Mouse (Mus musculus) megakaryocyte-erythroid progenitor cell, adult 5-6 weeks (primary cell): ENCODE data around the gene Olfr315. TPM values are rescaled to one million over a fixed set of nuclear protein-coding genes. Genes with fewer than 3 reads are reported as not detected.
"Not testable (repeated sequence)": the region's sequence is repeated elsewhere in the genome, so short reads cannot be mapped to it uniquely, and the experiment has no call there.

Experiments used
- ATAC-seq: replicated peaks from 2 replicates; pipeline ENCODE4 v1.8.0; 2016; ENCODE audit warnings: mild to moderate bottlenecking, inconsistent platforms; ENCODE audit not compliant: severe bottlenecking, poor library complexity, low FRiP score, low TSS enrichment
- total RNA-seq, 2 experiments: library from RNA; stranded (forward) in 1 of 2; stranded (reverse) in 1 of 2; fragments of 200-1000, 215-1000 nt in 1 of 2; fragments of >200 nt in 1 of 2; fragmentation: Nextera tagmentation in 1 of 2; gene quantifications; 2 replicates each; pipeline ENCODE4 v1.2.3; 2014 to 2017

Olfr315 gene
- not detected in 2 replicates for total RNA-seq (2014; fragmentation: Nextera tagmentation)
- not detected in 2 replicates for total RNA-seq (2017)

- ATAC-seq = no peak
Observed at GRCm38 (mm10) chr11:58772888-58773287, at the start of gene Olfr315. Olfr315 (plus strand) TSS chr11:58773188.

DNA sequence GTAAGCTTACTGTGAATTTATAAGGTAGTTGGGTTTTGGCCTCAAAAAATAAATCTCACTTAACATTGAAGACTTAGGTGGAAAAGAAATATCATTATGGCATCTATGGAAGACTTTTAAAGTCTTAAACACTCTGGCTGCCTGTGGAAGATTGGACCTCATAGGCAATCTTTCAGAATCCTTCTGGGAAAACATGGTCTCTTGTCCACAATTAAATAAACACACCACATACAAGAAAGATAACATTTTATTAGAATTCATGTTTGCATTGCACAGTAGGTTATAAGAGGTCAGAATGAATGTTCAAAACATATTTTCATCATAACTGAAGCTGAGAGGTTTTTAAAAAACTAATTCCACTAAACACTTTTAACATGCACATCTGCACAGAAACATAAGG is 49.1 kb upstream of the Olfr315 start, which contains the start of gene Olfr318:
Gene Olfr318, minus strand, starts transcription at position 101 of the 400 bp plus-strand sequence.
- ATAC-seq = no peak

DNA sequence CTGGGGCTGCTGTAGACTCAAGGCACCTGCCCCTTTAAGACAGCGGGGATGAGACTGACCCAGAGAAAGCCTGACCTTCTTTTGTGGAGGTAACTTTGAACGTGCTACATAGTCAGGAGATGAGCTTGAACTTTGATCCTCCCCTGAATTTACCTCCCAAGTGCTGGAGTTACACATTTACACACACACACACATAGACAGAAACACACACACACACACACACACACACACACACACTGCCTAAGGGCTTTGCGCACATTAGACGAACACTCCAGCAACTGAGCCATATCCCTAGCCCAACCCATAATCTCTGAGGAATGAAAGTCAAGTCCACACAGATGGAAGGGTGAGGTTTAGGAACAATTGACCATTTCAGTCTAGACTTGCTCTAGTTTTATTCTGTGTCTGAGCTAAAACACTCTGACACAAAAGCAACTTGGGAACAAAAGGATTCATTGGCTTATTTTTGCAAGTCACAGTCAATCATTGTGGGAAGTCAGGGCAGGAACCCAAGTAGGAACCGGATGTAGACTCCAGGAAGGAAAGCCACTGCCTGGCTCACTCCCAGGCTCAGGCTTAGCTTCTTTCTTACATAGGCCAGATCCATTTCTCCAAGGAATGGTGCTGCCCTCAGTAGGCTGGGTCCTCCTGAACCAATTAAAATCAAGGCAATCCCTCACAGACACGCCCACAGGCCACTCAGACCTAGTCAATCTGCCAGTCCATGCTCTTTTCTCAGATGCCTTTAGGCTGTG is 44.9 kb upstream of the Olfr315 start:
- ATAC-seq = not testable (repeated sequence)

GRCm38 (mm10) chr11:58733372-58733771 is 39.6 kb upstream of the Olfr315 start:
- no peak for ATAC-seq

DNA sequence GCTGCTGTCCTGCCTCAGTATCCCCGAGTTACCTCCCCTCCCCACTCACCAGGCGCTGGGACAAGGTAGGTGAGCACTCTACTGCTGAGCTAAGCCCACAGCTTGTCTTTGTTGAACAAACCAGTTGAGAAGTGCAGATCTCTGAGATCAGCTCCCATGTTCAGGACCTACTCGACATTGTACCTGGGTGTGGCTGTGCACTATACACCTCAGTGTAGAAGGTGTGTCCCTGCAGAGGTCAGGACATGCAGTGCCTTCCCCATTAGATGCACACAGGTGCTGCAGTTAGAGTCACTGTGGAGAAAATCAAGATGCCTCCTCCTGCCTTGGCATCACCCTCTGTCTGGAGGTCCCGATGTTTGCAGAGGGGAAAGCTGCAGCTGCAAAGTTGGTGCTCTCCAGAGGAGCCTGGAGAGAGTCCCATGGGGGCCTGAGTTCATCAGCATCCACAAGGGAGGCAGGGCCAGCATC is 34.2 kb upstream of the Olfr315 start, which contains the start of gene Olfr317:
Gene Olfr317, minus strand, starts transcription at position 421 of the 471 bp plus-strand sequence.
- no peak for ATAC-seq

GRCm38 (mm10) chr11:58751096-58751495 is 21.9 kb upstream of the Olfr315 start:
- not testable (repeated sequence) for ATAC-seq

- ATAC-seq = no peak
Observed at GRCm38 (mm10) chr11:58752434-58752833, 20.6 kb upstream of the Olfr315 start, which contains the start of gene Olfr316. Olfr316 (plus strand) TSS chr11:58752734.

DNA sequence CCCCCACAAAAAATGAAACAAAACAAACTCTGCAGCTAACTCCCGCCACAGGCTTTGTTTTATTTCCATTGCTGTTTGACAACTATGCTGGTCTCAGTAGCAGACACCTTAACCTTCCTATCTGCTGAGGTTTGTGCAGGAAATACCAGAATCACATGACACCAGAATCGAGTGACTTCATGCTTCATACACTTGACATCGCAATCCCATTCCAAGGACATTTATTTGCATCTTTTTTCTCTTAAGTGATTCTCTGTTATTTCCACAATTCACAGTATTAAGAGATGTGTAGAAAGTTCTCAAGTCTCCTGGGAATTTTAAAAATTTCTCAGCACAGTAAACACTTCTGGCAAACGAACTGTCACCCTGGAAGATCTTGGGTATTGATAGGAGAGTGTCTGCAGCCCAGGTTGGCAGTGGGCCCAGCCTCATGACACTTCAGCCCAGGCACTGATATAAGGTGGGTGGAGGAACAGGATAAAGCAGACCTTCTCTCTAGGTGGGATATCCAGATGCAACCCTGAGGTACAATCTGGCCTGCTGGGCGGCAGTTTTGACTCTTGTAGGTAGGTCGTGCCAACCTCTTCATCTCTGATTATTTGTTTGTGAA is 9.6 kb downstream of the Olfr315 start, which contains the start of gene Olfr314:
Gene Olfr314, plus strand, starts transcription at position 473 of the 610 bp plus-strand sequence.
- ATAC-seq = no peak

- ATAC-seq = no peak
Observed at GRCm38 (mm10) chr11:58784182-58784581, 11.2 kb downstream of the Olfr315 start.

GRCm38 (mm10) chr11:58787651-58788050 is 14.7 kb downstream of the Olfr315 start:
- ATAC-seq = no peak

GRCm38 (mm10) chr11:58788346-58788745 is 15.4 kb downstream of the Olfr315 start:
- ATAC-seq = no peak

- no peak for ATAC-seq
Observed at GRCm38 (mm10) chr11:58789532-58789931, 16.5 kb downstream of the Olfr315 start.

DNA sequence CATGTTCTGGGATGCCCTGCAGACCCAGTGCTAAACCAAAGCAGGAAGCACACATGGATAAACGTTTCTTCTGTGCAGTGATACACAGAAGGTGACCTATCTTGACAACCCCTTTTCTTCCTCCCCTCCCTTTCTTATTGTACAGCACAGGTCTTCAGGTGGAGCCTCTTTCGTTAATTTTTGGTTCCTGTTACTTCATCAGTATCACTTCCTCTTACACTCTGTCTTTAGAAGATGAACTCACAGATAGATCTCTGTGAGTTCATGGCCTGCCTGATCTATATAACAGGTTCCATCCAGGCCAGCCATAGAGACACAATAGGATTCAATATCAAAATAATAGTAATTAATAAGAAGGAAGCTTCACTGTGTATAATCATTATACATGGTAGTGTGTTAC is 17.1 kb downstream of the Olfr315 start:
- ATAC-seq = no peak

GRCm38 (mm10) chr11:58790646-58791045 is 17.7 kb downstream of the Olfr315 start:
- ATAC-seq = no peak

GRCm38 (mm10) chr11:58795856-58796255 is 22.9 kb downstream of the Olfr315 start:
- ATAC-seq = no peak

DNA sequence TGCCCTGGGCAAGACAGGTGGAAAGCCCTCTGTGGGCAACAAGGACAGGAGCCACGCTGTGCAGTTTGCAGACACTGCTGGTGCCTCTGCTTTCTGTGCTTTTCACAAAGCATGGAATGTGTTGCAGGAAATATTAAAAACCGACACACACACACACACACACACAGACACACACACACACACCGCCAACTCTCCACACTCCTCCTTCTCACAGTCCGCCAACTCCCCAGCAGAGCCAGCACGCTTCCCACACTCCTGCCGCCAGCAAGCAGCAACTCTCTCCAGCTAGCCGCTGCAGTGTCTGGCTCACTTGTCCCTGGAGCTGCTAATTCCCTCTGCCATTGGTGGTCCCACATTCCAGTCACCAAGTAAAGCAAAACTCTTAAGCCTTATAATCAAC is 23.9 kb downstream of the Olfr315 start:
- no peak for ATAC-seq

DNA sequence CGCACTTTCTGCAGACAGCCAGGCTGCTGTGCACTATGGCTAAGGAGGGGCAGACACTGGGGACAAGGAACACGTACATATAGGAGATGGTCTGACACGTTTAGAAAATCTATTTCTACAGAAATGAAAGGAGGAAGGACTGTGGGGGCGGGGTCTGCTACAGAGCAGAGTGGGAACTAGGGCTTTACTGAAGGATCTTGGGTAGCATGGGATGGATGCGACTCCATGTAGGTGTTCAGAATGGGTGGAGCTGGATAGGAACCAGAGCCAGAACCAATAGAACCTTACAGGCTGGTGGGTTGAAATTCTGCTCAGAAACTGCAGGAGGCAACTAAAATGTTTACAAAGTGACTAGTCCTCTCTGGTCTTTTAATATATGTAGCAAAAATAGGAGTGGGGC is 26.8 kb downstream of the Olfr315 start:
- no peak for ATAC-seq

DNA sequence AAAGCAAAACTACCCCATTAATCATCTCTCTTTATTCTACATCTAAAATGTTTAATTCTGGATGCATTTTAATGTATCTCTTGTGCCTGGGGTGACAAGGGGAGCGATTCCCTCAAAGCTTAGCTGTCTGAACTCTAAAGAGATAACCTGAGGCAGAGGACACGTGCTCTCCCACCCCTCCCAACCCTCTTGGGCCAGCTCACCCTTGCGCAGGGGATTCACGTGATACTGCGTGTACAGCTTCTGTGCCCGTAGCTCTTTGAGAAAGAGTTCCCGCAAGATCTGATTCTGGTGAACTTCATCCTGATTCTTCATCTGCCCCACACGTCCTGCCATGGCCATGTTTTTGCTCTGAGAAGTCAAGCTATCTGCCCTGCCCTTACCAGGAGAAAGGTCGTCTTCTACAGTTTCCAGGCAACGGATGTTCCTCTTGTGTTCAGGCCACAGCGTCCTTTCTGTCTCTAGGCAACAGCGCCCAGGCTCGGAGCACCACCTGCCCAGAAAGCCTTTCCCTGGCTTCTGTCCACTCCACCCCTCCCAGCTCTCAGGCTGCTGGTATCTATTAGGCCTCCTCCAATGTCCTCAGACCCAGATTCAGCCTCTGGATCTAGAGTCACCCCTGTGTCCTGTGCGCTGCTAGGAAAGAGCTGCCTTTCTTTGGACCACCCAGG is 28.7 kb downstream of the Olfr315 start, which contains the start of gene Fam183b:
Gene Fam183b, minus strand, starts transcription at position 403 of the 671 bp plus-strand sequence.
- no peak for ATAC-seq

- ATAC-seq = no peak
Observed at GRCm38 (mm10) chr11:58803871-58804270, 30.9 kb downstream of the Olfr315 start.

DNA sequence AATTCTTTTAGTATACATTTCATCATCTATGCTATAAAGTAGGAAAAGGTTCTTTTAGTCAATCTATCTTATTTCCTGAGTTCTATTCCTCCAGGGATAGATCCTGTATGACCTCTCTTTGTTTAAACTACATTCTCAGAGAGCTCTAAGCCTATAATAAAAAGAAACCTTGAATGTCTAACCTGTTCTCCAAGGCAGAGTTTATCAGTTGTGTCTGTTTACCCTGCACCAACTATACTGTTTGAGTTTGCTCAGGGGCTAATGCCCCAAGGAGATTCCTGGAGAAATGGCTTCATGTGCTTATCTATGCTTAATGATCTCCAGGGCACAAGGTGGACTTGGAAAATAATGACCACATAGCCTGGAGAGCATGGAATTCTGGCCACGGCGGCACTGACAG is 31.4 kb downstream of the Olfr315 start:
- no peak for ATAC-seq
